Mouse (Mus musculus): Measurements from ENCODE around the gene Mgat5.

DNA sequence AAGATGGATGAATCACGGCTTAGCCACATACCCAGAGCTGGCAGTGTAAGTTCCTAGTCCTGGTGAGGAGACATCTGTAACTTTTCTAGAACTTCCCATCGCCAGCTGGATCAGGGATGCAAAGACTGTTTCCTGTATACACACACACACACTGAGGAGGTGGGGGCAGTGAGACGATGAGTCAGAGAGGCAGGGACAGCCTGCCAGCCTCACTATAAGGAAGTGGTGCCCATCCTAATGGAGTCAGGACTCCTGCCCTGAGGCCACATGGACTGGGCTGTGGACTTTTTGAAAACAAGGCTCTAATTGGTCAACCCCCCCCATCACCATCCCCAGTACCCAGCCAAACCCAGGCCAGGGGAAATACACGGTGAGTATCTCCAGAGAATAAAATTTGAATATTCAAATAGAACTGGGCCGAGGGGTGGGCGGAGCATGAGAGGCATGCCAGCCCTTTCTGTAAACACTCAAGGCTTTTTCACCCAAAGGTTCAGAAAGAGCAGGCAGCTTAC lies 220.3 kb downstream of the Mgat5 start:
- TF ChIP-seq POLR2A (IDR thresholded peaks at IDR 0.05; ENCODE audit: low read depth, low read length), result no peak
- TF ChIP-seq CTCF (IDR thresholded peaks at IDR 0.05; ENCODE audit: extremely low read depth, insufficient read depth, insufficient read length, insufficient replicate concordance), result no peak

Measured in spleen, adult 2 months (tissue).